ENCODE assay signal across 8 mouse cellular contexts in genomic region chr13:38625492-38626228, GRCm38 (mm10). TPM values are rescaled to one million over a fixed set of nuclear protein-coding genes. Genes with fewer than 3 reads are reported as not detected.
DNase-seq lines count a peak whose midpoint lies in the region; ATAC-seq and TF ChIP-seq lines count a peak whose summit lies in the region.

No protein-coding gene starts in this region.

- H3K9me3 ChIP-seq in forebrain, embryonic 14.5 days (replicated peaks; ENCODE audit: control insufficient read depth, low read length): no peaks in the 10 kb centered on the region
- no peaks in the 10 kb centered on the region for H3K9me3 ChIP-seq in forebrain, embryonic 12.5 days
- H3K9me3 ChIP-seq in midbrain, postnatal 0 days (ENCODE audit: low read length): no peaks in the 10 kb centered on the region
- H3K9me3 ChIP-seq in midbrain, embryonic 11.5 days (ENCODE audit: control insufficient read depth, low read length): no peaks in the 10 kb centered on the region
- no peaks in the 10 kb centered on the region for H3K9me3 ChIP-seq in embryonic facial prominence, embryonic 10.5 days
- no peaks in the 10 kb centered on the region for H3K9me3 ChIP-seq in limb, embryonic 14.5 days (ENCODE audit: control insufficient read depth, low read length)

- ATAC-seq in forebrain, embryonic 14.5 days: peak; percentile 26; the same call in 1 of the 2 replicates
- ATAC-seq in forebrain, embryonic 12.5 days (ENCODE audit: low FRiP score): no peak
- ATAC-seq in midbrain, postnatal 0 days (ENCODE audit: low FRiP score): no peak
- no peak for ATAC-seq in midbrain, embryonic 11.5 days (ENCODE audit: low FRiP score)
- no peak for ATAC-seq in limb, embryonic 14.5 days (ENCODE audit: low FRiP score, low read depth)

- WGBS in forebrain, embryonic 14.5 days: 25% methylated on average over 5 of the region's 5 CpGs
- WGBS in forebrain, embryonic 12.5 days: 29% methylated on average over 5 of the region's 5 CpGs
- 21% methylated on average over 5 of the region's 5 CpGs for WGBS in midbrain, postnatal 0 days
- WGBS in midbrain, embryonic 11.5 days: 20% methylated on average over 5 of the region's 5 CpGs
- WGBS in embryonic facial prominence, embryonic 10.5 days: 23% methylated on average over 5 of the region's 5 CpGs
- 29% methylated on average over 5 of the region's 5 CpGs for WGBS in limb, embryonic 14.5 days

- peak; percentile 63 for DNase-seq in forebrain, embryonic 14.5 days (ENCODE audit: low spot score)
- DNase-seq in midbrain, postnatal 0 days (ENCODE audit: low spot score): peak; percentile 79
- no peak for DNase-seq in midbrain, embryonic 11.5 days (ENCODE audit: low spot score, missing footprints)
- peak; percentile 21 for DNase-seq in embryonic facial prominence, embryonic 10.5 days (ENCODE audit: low spot score)
- DNase-seq in limb, embryonic 14.5 days (ENCODE audit: low spot score): peak; percentile 52
- DNase-seq in splenic B cell, adult 2 months (ENCODE audit: low read depth, low spot score): peak; percentile 26
- no peak for DNase-seq in thymus, adult 18-20 months

- peaks cover 3% of the 10 kb centered on the region; the same call in 1 of the 2 replicates for H3K36me3 ChIP-seq in forebrain, embryonic 14.5 days (ENCODE audit: control insufficient read depth, insufficient read depth, low read length)
- no peaks in the 10 kb centered on the region; the same call in 1 of the 2 replicates for H3K36me3 ChIP-seq in forebrain, embryonic 12.5 days (replicated peaks)
- H3K36me3 ChIP-seq in midbrain, postnatal 0 days (ENCODE audit: insufficient read depth, low read length): no peaks in the 10 kb centered on the region
- H3K36me3 ChIP-seq in midbrain, embryonic 11.5 days (ENCODE audit: control insufficient read depth, insufficient read depth, low read length): no peaks in the 10 kb centered on the region
- peaks cover 19% of the 10 kb centered on the region for H3K36me3 ChIP-seq in embryonic facial prominence, embryonic 10.5 days (replicated peaks)
- H3K36me3 ChIP-seq in limb, embryonic 14.5 days (ENCODE audit: control insufficient read depth, insufficient read depth, low read length): peaks cover 17% of the 10 kb centered on the region
- 0 out of 2 replicates have a peak, but pooled peaks cover 3% of the 10 kb centered on the region for H3K36me3 ChIP-seq in splenic B cell, adult 2 months (ENCODE audit: control insufficient read depth, insufficient read depth, low read length, poor library complexity, severe bottlenecking)

- no peak overlapping the region for H3K4me2 ChIP-seq in forebrain, embryonic 14.5 days (ENCODE audit: low read length)
- H3K4me2 ChIP-seq in forebrain, embryonic 12.5 days: no peak overlapping the region
- no peak overlapping the region for H3K4me2 ChIP-seq in midbrain, postnatal 0 days (ENCODE audit: low read depth, low read length, poor library complexity, severe bottlenecking)
- no peak overlapping the region for H3K4me2 ChIP-seq in midbrain, embryonic 11.5 days
- no peak overlapping the region for H3K4me2 ChIP-seq in limb, embryonic 14.5 days (replicated peaks; ENCODE audit: low read depth, low read length, severe bottlenecking)

- no peaks in the 10 kb centered on the region for H3K27me3 ChIP-seq in forebrain, embryonic 14.5 days (replicated peaks; ENCODE audit: control insufficient read depth, insufficient read depth, low read length)
- H3K27me3 ChIP-seq in forebrain, embryonic 12.5 days: no peaks in the 10 kb centered on the region
- H3K27me3 ChIP-seq in midbrain, postnatal 0 days (ENCODE audit: insufficient read depth, low read length): no peaks in the 10 kb centered on the region
- H3K27me3 ChIP-seq in midbrain, embryonic 11.5 days (ENCODE audit: control insufficient read depth, insufficient read depth, low read length): no peaks in the 10 kb centered on the region
- no peaks in the 10 kb centered on the region for H3K27me3 ChIP-seq in embryonic facial prominence, embryonic 10.5 days (replicated peaks; ENCODE audit: low read depth, poor library complexity, severe bottlenecking)
- no peaks in the 10 kb centered on the region for H3K27me3 ChIP-seq in limb, embryonic 14.5 days (ENCODE audit: control insufficient read depth, insufficient read depth, low read length)
- H3K27me3 ChIP-seq in splenic B cell, adult 2 months (ENCODE audit: control insufficient read depth, insufficient read depth, low read length, poor library complexity, severe bottlenecking): no peaks in the 10 kb centered on the region

- no peak overlapping the region; the same call in 1 of the 2 replicates for H3K9ac ChIP-seq in forebrain, embryonic 14.5 days (ENCODE audit: low read length)
- H3K9ac ChIP-seq in forebrain, embryonic 12.5 days: no peak overlapping the region
- H3K9ac ChIP-seq in midbrain, postnatal 0 days (replicated peaks; ENCODE audit: low read length, poor library complexity, severe bottlenecking): no peak overlapping the region
- no peak overlapping the region for H3K9ac ChIP-seq in midbrain, embryonic 11.5 days (ENCODE audit: low read length)
- H3K9ac ChIP-seq in limb, embryonic 14.5 days (ENCODE audit: low read depth, low read length, severe bottlenecking): no peak overlapping the region

- no peak overlapping the region for H3K27ac ChIP-seq in forebrain, embryonic 14.5 days (ENCODE audit: low read depth, low read length)
- no peak overlapping the region for H3K27ac ChIP-seq in forebrain, embryonic 12.5 days
- H3K27ac ChIP-seq in midbrain, postnatal 0 days (ENCODE audit: low read depth, low read length): no peak overlapping the region
- H3K27ac ChIP-seq in midbrain, embryonic 11.5 days (ENCODE audit: low read depth, low read length): no peak overlapping the region
- no peak overlapping the region for H3K27ac ChIP-seq in embryonic facial prominence, embryonic 10.5 days (replicated peaks)
- 0 out of 2 replicates have a peak overlapping the region, but pooled peaks have one; percentile 19 for H3K27ac ChIP-seq in limb, embryonic 14.5 days (replicated peaks; ENCODE audit: low read depth, low read length)

- TF ChIP-seq CTCF in midbrain, postnatal 0 days (IDR thresholded peaks at IDR 0.05): peak; percentile 73

- H3K4me3 ChIP-seq in forebrain, embryonic 14.5 days (ENCODE audit: low read depth, low read length): no peak overlapping the region
- H3K4me3 ChIP-seq in forebrain, embryonic 12.5 days (replicated peaks): no peak overlapping the region
- H3K4me3 ChIP-seq in midbrain, postnatal 0 days (ENCODE audit: low read depth, low read length): no peak overlapping the region
- no peak overlapping the region for H3K4me3 ChIP-seq in midbrain, embryonic 11.5 days (ENCODE audit: low read depth, low read length)
- H3K4me3 ChIP-seq in embryonic facial prominence, embryonic 10.5 days: no peak overlapping the region
- no peak overlapping the region for H3K4me3 ChIP-seq in limb, embryonic 14.5 days (replicated peaks; ENCODE audit: low read length)

- no peaks in the 10 kb centered on the region for H3K4me1 ChIP-seq in forebrain, embryonic 14.5 days (ENCODE audit: control insufficient read depth, insufficient read depth, low read length)
- no peaks in the 10 kb centered on the region for H3K4me1 ChIP-seq in forebrain, embryonic 12.5 days
- no peaks in the 10 kb centered on the region for H3K4me1 ChIP-seq in midbrain, postnatal 0 days (ENCODE audit: insufficient read depth, low read length)
- no peaks in the 10 kb centered on the region for H3K4me1 ChIP-seq in midbrain, embryonic 11.5 days (ENCODE audit: control insufficient read depth, insufficient read depth, low read length)
- H3K4me1 ChIP-seq in embryonic facial prominence, embryonic 10.5 days: no peaks in the 10 kb centered on the region
- H3K4me1 ChIP-seq in limb, embryonic 14.5 days (ENCODE audit: control insufficient read depth, insufficient read depth, low read length): no peaks in the 10 kb centered on the region

- no peak for TF ChIP-seq POLR2A in limb, embryonic 14.5 days (IDR thresholded peaks at IDR 0.05; ENCODE audit: borderline replicate concordance, extremely low read depth, insufficient read depth, insufficient read length)

RNA-seq across cellular contexts. Expression of gene Bloc1s5, which starts 9.2 kb away (rescaled TPM):
- 21.6 and 24.6 TPM in 2 replicates for polyA plus RNA-seq in forebrain, embryonic 14.5 days (2014; fragmentation: Nextera tagmentation; extraction: Ambion mirVana)
- 22.3 and 24.9 TPM in 2 replicates for polyA plus RNA-seq in forebrain, embryonic 12.5 days (2016; fragmentation: Nextera tagmentation; extraction: Ambion mirVana)
- total RNA-seq in midbrain, postnatal 0 days (2014; rRNA removed): 8.9 and 20.6 TPM in 2 replicates
- 18.6 and 23.9 TPM in 2 replicates for polyA plus RNA-seq in midbrain, postnatal 0 days (2015; fragmentation: Nextera tagmentation; extraction: Ambion mirVana)
- polyA plus RNA-seq in midbrain, embryonic 11.5 days (2014; fragmentation: Nextera tagmentation; extraction: Ambion mirVana): 28.6 and 29.5 TPM in 2 replicates
- 21.9 and 22.1 TPM in 2 replicates for polyA plus RNA-seq in embryonic facial prominence, embryonic 10.5 days (2016; fragmentation: Nextera tagmentation; extraction: Ambion mirVana)
- polyA plus RNA-seq in limb, embryonic 14.5 days (2012; rRNA removed): 6.8 and 7.3 TPM in 2 replicates
- 17.6 and 19.2 TPM in 2 replicates for polyA plus RNA-seq in limb, embryonic 14.5 days (2014; fragmentation: Nextera tagmentation; extraction: Ambion mirVana)

RNA-seq across cellular contexts. Expression of gene Eef1e1, which starts 33.2 kb away (rescaled TPM):
- 104 and 112 TPM in 2 replicates for polyA plus RNA-seq in forebrain, embryonic 14.5 days (2014; fragmentation: Nextera tagmentation; extraction: Ambion mirVana)
- 62.8 and 64.2 TPM in 2 replicates for polyA plus RNA-seq in forebrain, embryonic 12.5 days (2016; fragmentation: Nextera tagmentation; extraction: Ambion mirVana)
- total RNA-seq in midbrain, postnatal 0 days (2014; rRNA removed): 32.2 and 40.6 TPM in 2 replicates
- polyA plus RNA-seq in midbrain, postnatal 0 days (2015; fragmentation: Nextera tagmentation; extraction: Ambion mirVana): 108 and 118 TPM in 2 replicates
- 64.3 and 69.2 TPM in 2 replicates for polyA plus RNA-seq in midbrain, embryonic 11.5 days (2014; fragmentation: Nextera tagmentation; extraction: Ambion mirVana)
- 65.0 and 69.5 TPM in 2 replicates for polyA plus RNA-seq in embryonic facial prominence, embryonic 10.5 days (2016; fragmentation: Nextera tagmentation; extraction: Ambion mirVana)
- 17.6 and 21.4 TPM in 2 replicates for polyA plus RNA-seq in limb, embryonic 14.5 days (2012; rRNA removed)
- polyA plus RNA-seq in limb, embryonic 14.5 days (2014; fragmentation: Nextera tagmentation; extraction: Ambion mirVana): 40.5 and 44.4 TPM in 2 replicates

Comparison
In these comparisons a context has a peak if more than half of its experiments do, and no peak if none do; other contexts are left out.
1. DNase-seq: peak in forebrain, embryonic 14.5 days (single experiment), midbrain, postnatal 0 days (single experiment), embryonic facial prominence, embryonic 10.5 days (single experiment), limb, embryonic 14.5 days (single experiment) and splenic B cell, adult 2 months (single experiment); none in midbrain, embryonic 11.5 days (single experiment) and thymus, adult 18-20 months (0 of 2).